Mouse (Mus musculus): ENCODE measurements around the gene Pycard.
A peak's percentile ranks its signal among the peaks of the same experiment; 100 is the strongest.
"Not testable (repeated sequence)": the region's sequence is repeated elsewhere in the genome, so short reads cannot be mapped to it uniquely, and the experiment has no call there.

Pycard gene

DNA sequence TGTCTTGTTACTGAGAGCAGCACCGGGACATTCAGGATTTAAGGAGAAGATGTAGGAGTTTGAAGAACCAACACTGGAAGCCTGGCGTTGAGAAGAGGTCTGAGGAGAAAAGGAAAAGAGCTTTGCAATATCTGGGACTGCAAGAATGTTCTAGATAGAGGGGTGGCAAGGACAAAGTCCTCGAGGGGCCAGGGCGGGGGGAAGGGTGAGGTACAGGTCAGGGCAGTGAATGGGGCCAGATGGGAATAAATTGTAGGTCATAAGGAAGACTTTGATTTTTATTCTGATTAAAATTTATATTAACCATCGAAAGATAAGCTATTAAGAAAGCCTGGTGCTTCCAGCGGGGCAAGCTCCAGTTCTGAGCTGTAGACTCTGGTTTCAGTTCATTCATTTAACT, 9.4 kb upstream of the Pycard start:
- no peak for DNase-seq

DNA sequence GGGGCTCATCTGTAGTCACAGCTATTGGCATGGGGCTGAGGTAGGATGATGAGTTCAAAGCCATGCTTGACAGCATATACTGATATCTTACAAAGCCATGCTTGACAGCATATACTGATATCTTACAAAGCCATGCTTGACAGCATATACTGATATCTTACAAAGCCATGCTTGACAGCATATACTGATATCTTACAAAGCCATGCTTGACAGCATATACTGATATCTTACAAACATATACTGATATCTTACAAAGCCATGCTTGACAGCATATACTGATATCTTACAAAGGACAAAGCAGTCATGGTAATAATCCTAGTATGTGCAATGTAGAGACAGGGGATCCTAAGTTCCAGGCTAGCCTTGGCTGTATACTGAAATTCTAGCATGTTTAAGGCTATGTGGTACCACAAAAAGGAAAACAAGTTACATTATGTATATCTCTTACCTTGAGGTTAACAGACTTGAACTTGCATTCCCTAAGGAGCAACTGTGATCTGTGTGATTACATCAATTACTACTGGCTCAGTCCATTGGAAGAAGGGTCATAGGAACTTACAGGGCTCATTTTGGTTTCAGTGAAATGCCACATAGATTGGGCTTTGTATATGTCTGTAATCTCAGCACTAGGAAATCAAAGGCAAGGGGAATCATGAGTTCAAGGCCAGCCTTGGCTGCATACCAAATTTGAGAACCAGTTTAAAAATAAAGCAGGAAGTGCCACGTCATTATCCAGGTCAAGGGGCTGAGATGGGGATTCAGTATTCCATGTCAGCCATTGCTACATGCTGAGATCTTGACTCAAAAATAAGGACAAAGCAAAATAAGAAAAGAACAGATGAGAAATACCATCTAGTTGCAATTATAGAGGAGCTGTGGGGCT, 6.6 kb upstream of the Pycard start:
- DNase-seq = no peak

DNA sequence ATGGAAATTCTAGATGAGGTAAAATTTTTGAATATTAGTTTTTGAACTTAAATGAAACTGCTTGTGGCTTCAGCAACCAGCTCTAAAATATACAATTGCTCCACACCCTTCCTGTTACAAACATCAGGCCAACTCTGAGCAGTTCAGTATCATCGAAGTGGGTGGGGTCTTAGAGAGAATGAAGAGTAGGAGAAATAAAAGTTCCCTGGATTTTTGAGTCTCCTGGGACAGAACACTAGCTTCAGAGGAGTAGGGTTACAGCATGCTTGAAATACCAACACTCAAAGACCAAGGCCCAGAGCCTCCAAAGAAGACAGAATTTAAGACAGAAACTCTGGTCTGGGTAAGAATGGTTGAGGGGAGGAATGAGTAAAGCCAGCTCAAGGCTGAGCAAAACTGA, 5.8 kb upstream of the Pycard start:
- DNase-seq = no peak

DNA sequence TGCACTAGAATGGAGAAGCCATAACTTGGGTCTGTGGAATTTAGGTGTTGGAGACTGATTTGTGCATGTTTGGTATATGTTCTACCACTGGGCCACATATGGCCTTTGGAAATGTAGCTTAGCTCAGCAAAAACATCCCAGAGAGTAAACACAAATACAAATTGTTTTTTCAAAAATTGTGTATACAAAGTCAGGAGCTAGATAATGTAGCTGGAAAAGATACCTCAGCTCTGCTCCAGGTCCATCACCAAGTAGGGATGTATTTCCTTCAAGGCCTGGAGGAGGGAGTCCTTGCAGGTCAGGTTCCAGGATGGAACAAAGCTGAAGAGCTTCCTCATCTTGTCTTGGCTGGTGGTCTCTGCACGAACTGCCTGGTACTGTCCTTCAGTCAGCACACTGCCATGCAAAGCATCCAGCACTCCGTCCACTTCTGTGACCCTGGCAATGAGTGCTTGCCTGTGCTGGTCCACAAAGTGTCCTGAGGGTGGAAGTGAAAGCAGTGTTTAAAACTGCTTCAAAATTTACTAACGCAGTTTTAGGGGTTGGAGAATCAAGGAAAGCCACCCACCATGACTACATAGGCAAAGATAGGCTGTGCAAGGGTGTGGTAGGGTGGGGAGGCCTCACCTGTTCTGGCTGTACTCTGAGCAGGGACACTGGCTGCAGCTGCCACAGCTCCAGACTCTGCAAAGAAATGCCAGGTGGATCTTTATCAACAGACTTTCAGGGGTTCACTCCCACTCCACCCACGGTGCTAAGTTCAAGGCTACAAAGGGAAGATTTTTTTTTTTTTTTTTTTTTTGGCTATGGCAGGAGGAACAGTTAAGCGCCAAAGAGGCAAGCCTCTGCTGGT, 953 bp downstream of the Pycard start:
- DNase-seq = no peak

DNA sequence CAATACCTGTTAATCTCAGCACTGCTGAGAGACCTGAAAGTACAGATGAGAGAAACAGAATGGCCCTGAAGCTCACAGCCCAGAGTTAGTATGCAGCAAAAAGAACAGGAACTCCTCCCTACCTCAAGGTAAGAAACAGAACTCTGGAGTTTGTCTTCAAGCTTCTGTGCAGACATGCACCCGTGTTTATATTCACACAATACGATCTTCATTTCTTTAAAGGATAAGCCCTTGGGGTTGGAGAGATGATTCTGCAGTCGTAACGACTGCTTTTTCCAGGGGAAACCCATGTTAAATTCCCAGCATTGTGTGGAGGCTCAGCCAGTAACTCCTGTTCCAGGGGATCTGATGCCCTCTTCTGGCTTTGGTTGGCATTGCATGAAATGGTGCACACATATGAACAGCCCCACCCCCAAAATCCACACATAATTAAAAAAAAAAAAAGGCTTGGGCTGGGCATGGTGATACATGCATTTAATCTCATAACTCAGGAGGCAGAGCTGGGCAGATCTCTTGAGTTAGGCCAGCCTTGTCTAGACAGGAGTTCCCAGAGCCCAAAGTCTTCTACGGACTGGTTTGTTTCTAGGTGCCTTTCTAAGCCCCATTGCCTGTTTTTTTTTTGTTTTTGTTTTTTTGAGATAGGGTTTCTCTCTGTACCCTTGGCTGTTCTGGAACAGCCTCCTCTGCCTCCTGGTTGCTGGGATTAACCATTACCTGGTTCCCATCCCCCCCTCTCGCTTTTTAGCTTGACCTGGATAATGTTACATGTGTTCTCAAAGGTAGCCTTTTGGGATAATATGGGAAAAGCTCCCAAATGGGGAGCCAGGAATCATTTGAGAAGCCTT, 1.8 kb downstream of the Pycard start:
- DNase-seq = peak; percentile 92

DNA sequence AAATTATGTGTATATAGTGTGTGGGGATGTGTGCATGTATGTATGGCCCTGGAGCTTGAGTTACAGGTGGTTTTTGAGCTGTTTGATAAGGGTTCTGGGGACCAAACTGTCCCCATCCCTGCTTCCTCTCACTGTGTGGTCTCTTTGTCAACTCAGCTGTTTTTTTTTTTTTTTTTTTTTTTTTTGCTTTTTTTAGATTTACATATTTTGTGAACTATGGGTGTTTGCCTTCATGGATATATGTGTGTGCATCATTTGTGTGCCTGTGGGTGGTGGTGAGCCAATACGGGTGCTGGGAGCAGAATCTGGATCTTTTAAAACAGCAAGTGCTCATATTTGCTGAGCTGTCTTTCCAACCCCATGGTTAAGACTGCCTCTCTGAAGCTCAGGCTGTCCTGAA, 4.8 kb downstream of the Pycard start:
- no peak for DNase-seq

DNA sequence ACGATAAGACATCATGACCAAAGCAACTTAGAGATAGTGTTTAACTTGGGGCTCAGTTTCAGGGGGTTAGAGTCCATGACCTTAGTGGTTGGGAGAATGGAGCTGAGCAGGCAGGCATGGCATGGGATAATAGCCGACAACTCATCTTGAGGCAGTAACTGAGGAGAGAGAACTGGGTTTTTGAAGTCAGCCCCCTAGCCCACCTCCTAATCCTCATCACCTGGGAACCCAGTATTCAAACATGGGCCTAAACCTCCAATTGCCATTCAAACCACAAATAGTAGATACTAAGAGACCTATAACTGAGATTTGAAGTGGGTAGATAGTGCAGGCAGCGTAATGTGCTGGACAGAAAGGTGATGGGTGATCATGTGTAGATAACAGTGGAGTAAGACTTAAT, 13.1 kb downstream of the Pycard start:
- DNase-seq = no peak

DNA sequence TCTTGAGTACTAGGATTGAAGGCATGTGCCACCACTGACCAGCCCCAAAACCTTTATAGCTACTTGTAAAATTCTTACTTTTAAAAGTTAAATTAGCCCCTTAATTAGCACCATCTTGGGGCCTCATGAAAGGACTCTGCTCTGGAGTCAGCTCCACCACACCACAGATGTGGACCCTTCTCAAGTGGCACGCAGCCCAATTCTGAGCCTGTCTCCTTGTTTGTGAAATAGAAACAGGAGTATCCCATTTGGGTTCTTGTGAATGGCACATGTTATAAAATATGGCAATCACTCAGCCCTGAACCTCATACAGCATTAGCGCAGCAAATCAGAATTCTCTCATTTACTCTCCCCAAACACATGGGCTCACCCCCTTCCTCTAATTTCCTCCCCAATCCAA, 14.8 kb downstream of the Pycard start:
- no peak for DNase-seq

DNA sequence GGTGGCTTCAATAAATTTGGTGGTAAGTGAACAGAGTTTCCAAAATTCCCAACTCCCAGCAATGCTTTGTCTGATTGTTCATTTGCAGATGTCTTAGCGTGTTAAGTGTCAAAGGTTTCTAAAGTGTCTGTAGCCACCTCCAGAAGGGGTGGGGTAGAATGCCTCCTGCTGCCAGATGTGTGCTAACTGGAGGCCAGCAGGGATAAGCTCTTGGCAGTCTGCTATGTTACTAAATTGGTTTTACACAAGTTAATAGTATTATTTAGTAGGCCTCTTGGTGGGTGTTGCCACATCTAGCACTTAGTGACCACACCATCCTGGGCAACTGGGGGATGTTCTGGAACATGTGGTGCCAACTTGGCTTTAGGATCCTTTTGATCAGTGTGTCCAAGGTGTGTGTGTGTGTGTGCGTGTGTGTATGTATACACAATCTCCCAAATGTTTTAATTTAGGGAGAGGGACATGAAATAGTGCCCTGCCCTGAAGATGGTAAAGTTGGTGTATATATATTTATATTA, 19.2 kb downstream of the Pycard start:
- no peak for DNase-seq

DNA sequence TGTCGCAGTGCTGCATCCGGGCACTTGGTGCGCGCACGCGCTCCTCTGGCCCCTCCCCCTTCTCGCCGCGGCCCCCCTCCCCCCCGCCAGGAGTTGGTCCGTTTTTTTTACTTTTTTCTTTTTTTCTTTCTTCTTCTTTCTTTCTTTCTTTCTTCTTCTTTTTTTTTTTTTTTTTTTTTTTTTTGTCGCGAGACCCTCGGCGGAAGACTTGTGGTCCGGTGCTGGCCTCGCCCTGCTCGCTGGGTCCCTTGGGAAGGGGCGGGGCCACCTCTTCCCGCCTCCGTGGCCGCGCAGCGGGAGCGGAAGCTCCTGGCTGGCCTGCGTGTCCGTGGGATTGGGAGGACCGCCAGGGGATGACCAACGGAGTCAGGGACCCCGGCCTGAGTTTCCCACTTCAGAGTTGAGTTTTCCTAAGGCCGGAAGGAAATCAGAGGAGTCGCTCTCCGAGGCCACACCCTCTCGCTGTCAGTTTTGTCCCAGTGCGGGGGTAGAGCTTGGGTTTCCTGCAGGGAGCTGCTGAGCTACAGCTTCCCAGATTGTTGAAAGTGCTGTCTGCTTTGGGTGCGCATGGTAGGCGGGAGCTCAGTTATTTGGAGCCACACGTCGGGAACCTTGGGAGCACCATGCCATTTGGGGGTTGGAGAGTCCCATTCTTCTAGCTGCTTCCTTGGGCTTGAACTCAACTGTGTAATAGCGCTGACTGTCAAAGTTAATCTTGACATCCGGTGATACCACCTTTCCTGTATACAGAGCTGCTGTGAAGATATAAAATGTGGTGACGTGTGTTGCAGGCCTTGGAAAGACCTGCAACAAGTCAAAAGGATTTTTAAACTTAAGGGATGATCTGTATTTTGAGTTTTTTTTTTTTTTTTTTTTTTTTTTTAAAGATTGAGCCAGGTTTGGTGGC, 25.5 kb downstream of the Pycard start:
- peak; percentile 82 for DNase-seq

DNA sequence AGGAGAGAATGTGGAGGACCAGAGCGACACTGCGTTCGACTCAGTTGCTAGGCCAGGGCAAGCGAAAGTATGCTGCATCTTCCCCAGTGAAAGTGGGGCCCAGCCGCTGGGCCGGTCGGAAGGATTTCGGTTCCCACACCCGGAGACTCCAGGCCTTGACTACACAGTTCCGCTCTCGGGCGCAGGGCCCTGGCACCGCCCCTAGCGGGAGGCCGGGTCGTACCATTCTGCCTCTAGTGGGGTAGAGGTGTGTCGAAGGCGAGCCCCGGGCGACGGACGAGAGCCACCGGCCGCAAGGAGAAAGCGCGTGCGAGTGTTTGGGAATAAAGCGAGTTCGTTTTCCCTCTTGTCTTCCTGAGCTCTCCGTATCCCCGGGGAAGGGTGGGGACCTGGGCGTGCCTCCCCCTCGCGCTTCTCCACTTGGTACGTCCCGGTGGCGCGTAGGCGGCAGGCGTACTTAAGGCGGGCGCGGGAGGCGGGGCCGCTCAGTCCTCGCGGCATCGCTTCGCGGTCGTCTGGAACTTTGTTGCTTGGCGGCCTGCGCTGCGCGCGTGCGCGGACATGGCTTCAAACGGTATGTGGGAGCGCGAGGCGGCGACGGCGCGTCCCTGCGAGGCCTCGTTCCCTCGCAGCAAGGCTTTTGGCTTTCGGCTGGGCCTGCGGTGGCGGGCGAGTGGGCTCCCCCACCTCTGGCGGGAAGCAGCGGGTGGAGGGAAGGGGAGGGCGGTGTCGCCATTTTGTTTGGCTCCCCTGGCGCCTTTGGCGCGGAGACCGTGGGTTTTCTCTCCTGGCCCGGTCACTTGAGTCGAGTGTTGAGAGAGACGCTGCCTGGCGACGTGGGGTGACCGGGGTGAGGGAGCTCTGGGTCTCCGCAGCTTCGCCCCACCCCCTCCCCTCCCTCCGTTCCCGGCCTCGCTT, 26.4 kb downstream of the Pycard start, which contains the start of gene Fus:
Fus (plus strand) TSS at position 454 of the 918 bp plus-strand sequence.
- peak; percentile 95 for DNase-seq

DNA sequence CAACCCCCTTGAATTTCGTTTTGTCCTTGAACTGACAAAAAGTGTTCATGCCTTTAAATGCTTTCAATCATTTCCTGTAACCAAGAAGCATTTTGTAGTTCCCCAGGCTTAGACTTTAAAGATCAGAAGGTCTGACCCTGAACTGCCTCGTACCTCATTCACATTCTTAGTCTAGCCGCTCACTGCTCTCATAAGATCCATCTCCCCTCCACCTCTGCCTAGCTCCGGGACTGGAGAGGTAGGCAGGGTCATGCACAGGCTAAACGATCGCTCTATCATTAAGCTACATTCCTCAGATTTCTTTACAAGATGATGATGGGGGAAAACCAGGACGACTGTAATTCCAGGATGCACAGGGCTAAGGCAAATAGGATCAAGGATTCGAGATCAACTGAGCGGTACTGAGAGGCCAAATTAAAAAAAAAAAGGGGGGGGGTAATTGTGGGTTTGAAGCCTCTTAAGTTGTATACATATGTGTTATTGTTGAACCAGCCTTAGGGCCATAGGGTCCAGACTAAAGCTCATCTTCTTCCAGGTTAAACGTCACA, 27.2 kb downstream of the Pycard start:
- DNase-seq = no peak

DNA sequence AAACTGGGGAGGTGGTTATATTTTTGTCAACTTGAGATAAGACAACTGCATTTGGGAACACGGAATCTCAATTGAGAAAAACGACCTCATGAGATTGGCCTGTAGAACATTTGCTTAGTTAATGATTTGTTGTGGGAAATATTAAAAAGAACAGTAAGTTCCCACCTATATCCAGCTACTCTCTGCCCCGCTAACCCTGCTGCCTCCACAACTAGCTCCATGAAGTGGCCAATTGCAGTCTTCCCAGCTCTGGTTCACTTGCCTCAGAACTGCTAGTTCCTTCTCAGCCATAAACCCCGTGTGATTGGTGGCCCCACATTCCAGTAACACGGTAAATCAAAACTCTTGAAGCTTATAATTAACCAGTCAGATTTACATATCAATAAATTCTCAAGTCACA, 34.3 kb downstream of the Pycard start:
- DNase-seq = no peak

DNA sequence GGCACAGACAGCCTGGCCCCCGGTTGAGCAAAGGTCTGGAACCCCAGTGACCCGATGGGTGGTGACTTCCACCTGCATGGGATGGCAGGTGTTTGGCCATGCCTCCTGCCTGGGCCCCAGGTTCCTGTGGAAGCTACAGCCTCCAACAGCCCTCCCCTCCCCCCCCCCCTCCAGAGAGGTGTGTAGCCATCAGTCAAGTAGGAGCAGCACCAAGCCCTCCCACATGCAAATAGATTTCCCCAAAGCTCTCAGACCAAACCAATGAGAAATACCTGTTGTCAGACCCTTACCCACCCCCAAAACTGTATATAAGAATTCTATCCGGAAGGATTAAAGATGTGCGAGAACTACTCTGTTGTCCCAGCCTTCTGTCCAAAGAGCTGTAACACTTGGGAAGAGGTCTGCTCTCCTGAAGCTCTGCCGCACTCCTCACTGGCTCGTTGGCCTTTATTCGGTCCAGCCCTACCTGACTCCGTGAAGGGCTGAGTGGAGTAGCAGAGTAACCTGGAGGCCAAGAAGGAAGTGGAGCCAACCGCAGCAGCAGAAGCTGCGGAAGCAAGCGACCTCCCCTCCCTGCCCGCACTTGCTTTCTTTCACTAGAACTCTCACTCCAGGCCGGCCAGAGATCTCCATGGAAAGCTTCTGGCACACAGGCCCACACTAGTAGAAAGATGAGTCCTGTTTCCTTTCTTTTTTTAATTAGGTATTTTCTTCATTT, 40.6 kb downstream of the Pycard start:
- DNase-seq = no peak

DNA sequence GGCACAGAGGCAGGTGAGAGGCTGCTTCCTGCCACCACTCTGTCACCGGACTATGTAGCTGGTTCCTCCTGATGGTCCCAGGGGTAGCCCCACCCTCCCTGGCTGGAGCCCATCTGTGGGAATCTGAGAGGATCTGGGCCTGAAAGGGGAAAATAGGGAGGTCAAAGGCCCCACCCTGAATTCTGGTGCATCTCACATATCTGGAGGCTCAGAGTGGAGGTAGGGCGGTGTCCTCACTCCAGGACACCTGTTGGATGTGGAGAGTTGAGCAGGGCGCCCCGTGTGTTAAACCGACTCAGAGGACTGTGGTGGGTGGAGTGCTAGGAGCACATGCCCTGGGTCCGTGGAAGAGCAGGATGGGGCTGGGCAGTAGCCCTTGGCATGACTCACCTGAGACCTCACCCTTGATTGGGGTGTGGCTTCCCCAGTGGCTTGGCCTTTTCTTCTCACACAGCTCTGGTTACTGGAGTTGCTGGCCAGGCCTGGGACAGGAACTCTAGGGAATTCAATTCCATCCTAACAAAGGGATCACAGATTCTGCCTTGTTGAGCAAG, 47.1 kb downstream of the Pycard start, which contains the start of gene Prss36:
Prss36 (minus strand) TSS at position 256 of the 554 bp plus-strand sequence.
- DNase-seq = no peak

DNA sequence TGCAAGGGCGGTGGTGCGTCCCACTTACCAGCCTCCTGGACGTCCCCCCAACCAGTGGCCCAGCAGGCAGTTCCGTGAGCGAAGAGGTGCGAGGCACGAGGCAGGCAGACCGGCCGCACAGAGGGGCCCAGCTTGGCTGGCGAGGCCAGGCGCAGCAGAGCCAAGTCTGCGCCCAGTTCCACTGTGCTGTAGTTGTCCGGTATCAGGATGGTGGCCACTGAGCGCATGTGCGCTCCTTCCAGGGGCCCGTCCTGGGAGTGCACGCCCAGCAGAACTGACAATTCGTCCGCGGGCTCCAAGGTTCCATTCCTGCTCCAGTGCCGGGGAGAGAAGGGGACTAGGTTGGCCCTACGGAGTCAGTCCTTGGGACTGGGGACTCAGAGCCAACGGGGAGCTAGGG, 49.1 kb downstream of the Pycard start:
- no peak for DNase-seq

DNA sequence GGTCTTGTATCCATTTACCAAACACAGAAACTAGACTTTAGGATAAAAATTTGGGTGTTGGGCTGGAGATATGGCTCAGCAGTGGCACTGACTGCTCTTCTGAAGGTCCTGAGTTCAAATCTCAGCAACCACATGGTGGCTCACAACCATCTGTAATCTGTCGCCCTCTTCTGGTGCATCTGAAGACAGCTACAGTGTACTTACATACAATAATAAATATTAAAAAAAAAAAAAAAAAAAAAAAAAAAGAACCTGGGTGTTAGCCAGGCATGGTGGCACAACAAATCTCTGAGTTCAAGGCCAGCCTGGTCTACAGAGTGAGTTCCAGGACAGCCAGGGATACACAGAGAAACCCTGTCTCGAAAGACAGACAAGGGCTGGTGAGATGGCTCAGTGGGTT, 51.6 kb downstream of the Pycard start:
- not testable (repeated sequence) for DNase-seq

All from lung, postnatal 36 days (tissue).